Mouse (Mus musculus): ENCODE data around the gene Dnmt3l. TPM values are rescaled to one million over a fixed set of nuclear protein-coding genes. Genes with fewer than 3 reads are reported as not detected.
"Not testable (repeated sequence)": the region's sequence is repeated elsewhere in the genome, so short reads cannot be mapped to it uniquely, and the experiment has no call there.

Dnmt3l gene
- polyA plus RNA-seq, 1 experiment from 2014 or later: not detected

GRCm38 (mm10) chr10:78019984-78020383 lies 21.8 kb upstream of the Dnmt3l start:
- H3K4me3 ChIP-seq (ENCODE audit: low read depth, low read length); H3K36me3 ChIP-seq (ENCODE audit: control insufficient read depth, insufficient read depth); H3K27me3 ChIP-seq (ENCODE audit: control insufficient read depth, insufficient read depth, low read depth, low read length); H3K27ac ChIP-seq (ENCODE audit: low read length); H3K4me1 ChIP-seq (ENCODE audit: control insufficient read depth, low read depth, low read length); H3K4me2 ChIP-seq (ENCODE audit: low read depth, low read length); H3K9ac ChIP-seq (ENCODE audit: low read depth, low read length); H3K9me3 ChIP-seq (replicated peaks; ENCODE audit: control insufficient read depth, low read length); ATAC-seq (ENCODE audit: low read depth): not testable (repeated sequence)
- 90% methylated on average over 6 of the region's 11 CpGs for WGBS (ENCODE audit: insufficient replicate concordance)

- not testable (repeated sequence) for H3K9me3 ChIP-seq (replicated peaks; ENCODE audit: control insufficient read depth, low read length); H3K27ac ChIP-seq (ENCODE audit: low read length); H3K36me3 ChIP-seq (ENCODE audit: control insufficient read depth, insufficient read depth); H3K9ac ChIP-seq (ENCODE audit: low read depth, low read length); H3K4me3 ChIP-seq (ENCODE audit: low read depth, low read length); H3K4me2 ChIP-seq (ENCODE audit: low read depth, low read length); H3K27me3 ChIP-seq (ENCODE audit: control insufficient read depth, insufficient read depth, low read depth, low read length); H3K4me1 ChIP-seq (ENCODE audit: control insufficient read depth, low read depth, low read length); ATAC-seq (ENCODE audit: low read depth)
- WGBS (ENCODE audit: insufficient replicate concordance): 49% methylated on average over 6 of the region's 8 CpGs
These were observed 16.3 kb upstream of the Dnmt3l start for GRCm38 (mm10) chr10:78025453-78025852.

- Histone ChIP-seq H3K36me3 (ENCODE audit: control insufficient read depth, insufficient read depth) (no peaks in the 10 kb centered on the region), H3K27ac (ENCODE audit: low read length) (no peak overlapping the region), H3K9me3 (replicated peaks; ENCODE audit: control insufficient read depth, low read length) (no peaks in the 10 kb centered on the region), H3K4me1 (ENCODE audit: control insufficient read depth, low read depth, low read length) (no peaks in the 10 kb centered on the region), H3K9ac (ENCODE audit: low read depth, low read length) (no peak overlapping the region), H3K27me3 (ENCODE audit: control insufficient read depth, insufficient read depth, low read depth, low read length) (no peaks in the 10 kb centered on the region), H3K4me3 (ENCODE audit: low read depth, low read length) (no peak overlapping the region), H3K4me2 (ENCODE audit: low read depth, low read length) (no peak overlapping the region)
- 5% methylated on average over 5 of the region's 5 CpGs for WGBS (ENCODE audit: insufficient replicate concordance)
- peak; percentile 41; the same call in 1 of the 2 replicates for ATAC-seq (ENCODE audit: low read depth)
These were observed 13.6 kb upstream of the Dnmt3l start for GRCm38 (mm10) chr10:78028129-78028528.

- Histone ChIP-seq H3K36me3 (ENCODE audit: control insufficient read depth, insufficient read depth) (no peaks in the 10 kb centered on the region), H3K27me3 (ENCODE audit: control insufficient read depth, insufficient read depth, low read depth, low read length) (no peaks in the 10 kb centered on the region), H3K4me2 (ENCODE audit: low read depth, low read length) (no peak overlapping the region), H3K27ac (ENCODE audit: low read length) (no peak overlapping the region), H3K4me1 (ENCODE audit: control insufficient read depth, low read depth, low read length) (no peaks in the 10 kb centered on the region), H3K9me3 (replicated peaks; ENCODE audit: control insufficient read depth, low read length) (no peaks in the 10 kb centered on the region), H3K9ac (ENCODE audit: low read depth, low read length) (no peak overlapping the region), H3K4me3 (ENCODE audit: low read depth, low read length) (no peak overlapping the region)
- ATAC-seq (ENCODE audit: low read depth): no peak
- WGBS (ENCODE audit: insufficient replicate concordance): 74% methylated on average over 1 of the region's 1 CpGs
These were observed 12.7 kb upstream of the Dnmt3l start for GRCm38 (mm10) chr10:78029080-78029479.

DNA sequence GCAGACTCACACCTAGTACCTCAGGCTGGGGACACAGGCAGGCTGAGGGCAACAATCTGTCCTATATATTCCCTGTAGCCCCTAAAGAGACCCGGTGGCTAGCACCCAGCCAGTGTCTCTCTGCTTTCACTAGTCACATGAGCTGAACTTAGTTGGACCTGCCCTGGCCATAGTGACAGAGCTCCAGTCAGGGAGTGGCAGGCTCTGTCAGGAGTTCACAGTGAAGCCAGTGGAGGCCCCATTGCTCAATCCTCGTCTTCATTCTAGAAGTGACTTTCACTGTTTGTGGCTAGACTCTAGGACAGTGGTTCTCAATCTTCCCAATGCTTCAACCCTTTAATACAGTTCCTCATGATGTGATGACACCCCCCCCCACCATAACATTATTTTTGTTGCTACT lies 9.8 kb upstream of the Dnmt3l start:
- Histone ChIP-seq H3K27me3 (ENCODE audit: control insufficient read depth, insufficient read depth, low read depth, low read length) (no peaks in the 10 kb centered on the region), H3K27ac (ENCODE audit: low read length) (no peak overlapping the region), H3K9ac (ENCODE audit: low read depth, low read length) (no peak overlapping the region), H3K9me3 (replicated peaks; ENCODE audit: control insufficient read depth, low read length) (no peaks in the 10 kb centered on the region), H3K4me1 (ENCODE audit: control insufficient read depth, low read depth, low read length) (no peaks in the 10 kb centered on the region), H3K4me3 (ENCODE audit: low read depth, low read length) (no peak overlapping the region), H3K4me2 (ENCODE audit: low read depth, low read length) (no peak overlapping the region), H3K36me3 (ENCODE audit: control insufficient read depth, insufficient read depth) (no peaks in the 10 kb centered on the region)
- 42% methylated on average over 2 of the region's 2 CpGs for WGBS (ENCODE audit: insufficient replicate concordance)
- ATAC-seq (ENCODE audit: low read depth): no peak

GRCm38 (mm10) chr10:78037139-78037538 lies 4.6 kb upstream of the Dnmt3l start:
- H3K4me1 ChIP-seq (ENCODE audit: control insufficient read depth, low read depth, low read length): no peaks in the 10 kb centered on the region
- ATAC-seq (ENCODE audit: low read depth): no peak
- no peaks in the 10 kb centered on the region for H3K9me3 ChIP-seq (replicated peaks; ENCODE audit: control insufficient read depth, low read length)
- no peak overlapping the region for H3K4me3 ChIP-seq (ENCODE audit: low read depth, low read length)
- no peaks in the 10 kb centered on the region; the same call in 1 of the 2 replicates for H3K27me3 ChIP-seq (ENCODE audit: control insufficient read depth, insufficient read depth, low read depth, low read length)
- WGBS (ENCODE audit: insufficient replicate concordance): 57% methylated on average over 4 of the region's 4 CpGs
- H3K27ac ChIP-seq (ENCODE audit: low read length): no peak overlapping the region
- no peak overlapping the region for H3K4me2 ChIP-seq (ENCODE audit: low read depth, low read length)
- H3K36me3 ChIP-seq (ENCODE audit: control insufficient read depth, insufficient read depth): no peaks in the 10 kb centered on the region
- no peak overlapping the region for H3K9ac ChIP-seq (ENCODE audit: low read depth, low read length)

- Histone ChIP-seq H3K4me2 (ENCODE audit: low read depth, low read length) (no peak overlapping the region), H3K9me3 (replicated peaks; ENCODE audit: control insufficient read depth, low read length) (no peaks in the 10 kb centered on the region), H3K27me3 (ENCODE audit: control insufficient read depth, insufficient read depth, low read depth, low read length) (no peaks in the 10 kb centered on the region; the same call in 1 of the 2 replicates), H3K36me3 (ENCODE audit: control insufficient read depth, insufficient read depth) (no peaks in the 10 kb centered on the region), H3K27ac (ENCODE audit: low read length) (no peak overlapping the region), H3K4me1 (ENCODE audit: control insufficient read depth, low read depth, low read length) (no peaks in the 10 kb centered on the region; the same call in 1 of the 2 replicates), H3K4me3 (ENCODE audit: low read depth, low read length) (no peak overlapping the region), H3K9ac (ENCODE audit: low read depth, low read length) (no peak overlapping the region)
- ATAC-seq (ENCODE audit: low read depth): no peak
- 43% methylated on average over 7 of the region's 7 CpGs for WGBS (ENCODE audit: insufficient replicate concordance)
These were observed 349 bp downstream of the Dnmt3l start for GRCm38 (mm10) chr10:78042096-78042495.

DNA sequence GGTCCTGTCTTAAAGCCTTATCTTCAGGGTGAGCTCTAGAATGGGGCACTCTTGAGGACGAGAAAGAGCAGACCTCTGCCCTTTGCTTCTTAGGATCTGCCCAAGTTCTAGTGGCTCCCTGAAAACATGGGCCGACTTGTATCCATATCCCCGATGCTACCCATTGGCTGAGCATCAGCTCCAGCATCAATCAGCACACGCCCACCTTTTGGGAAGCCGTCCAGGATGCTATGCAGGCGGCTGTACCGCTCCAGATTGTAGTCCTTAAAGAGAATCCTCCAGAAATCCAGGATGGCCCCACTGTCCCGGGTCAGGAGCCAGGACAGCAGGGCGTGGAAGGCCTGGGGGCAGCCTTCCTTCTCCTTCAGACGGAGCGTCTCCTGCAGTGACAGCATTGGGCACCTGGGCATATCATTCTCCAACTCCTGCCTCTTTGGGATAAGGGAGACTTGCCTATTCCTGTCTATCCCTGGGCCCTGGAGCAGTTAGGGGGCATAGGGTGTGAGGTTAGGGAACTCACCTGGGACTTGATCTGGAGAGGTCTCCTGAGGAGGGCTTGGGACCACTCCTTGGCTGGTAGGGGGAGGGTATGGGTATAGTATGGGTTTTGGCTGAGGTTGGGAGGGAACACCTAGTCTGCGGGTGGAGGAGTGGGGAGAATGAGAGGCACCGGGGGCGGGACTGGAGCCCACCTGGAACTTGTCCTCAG lies 1.1 kb downstream of the Dnmt3l start:
- H3K4me2 ChIP-seq (ENCODE audit: low read depth, low read length): no peak overlapping the region
- H3K36me3 ChIP-seq (ENCODE audit: control insufficient read depth, insufficient read depth): no peaks in the 10 kb centered on the region
- ATAC-seq (ENCODE audit: low read depth): no peak
- H3K4me3 ChIP-seq (ENCODE audit: low read depth, low read length): no peak overlapping the region
- no peaks in the 10 kb centered on the region; the same call in 1 of the 2 replicates for H3K4me1 ChIP-seq (ENCODE audit: control insufficient read depth, low read depth, low read length)
- no peaks in the 10 kb centered on the region for H3K9me3 ChIP-seq (replicated peaks; ENCODE audit: control insufficient read depth, low read length)
- 53% methylated on average over 14 of the region's 14 CpGs for WGBS (ENCODE audit: insufficient replicate concordance)
- H3K9ac ChIP-seq (ENCODE audit: low read depth, low read length): no peak overlapping the region
- no peaks in the 10 kb centered on the region; the same call in 1 of the 2 replicates for H3K27me3 ChIP-seq (ENCODE audit: control insufficient read depth, insufficient read depth, low read depth, low read length)
- H3K27ac ChIP-seq (ENCODE audit: low read length): no peak overlapping the region

GRCm38 (mm10) chr10:78043406-78043836 lies 1.7 kb downstream of the Dnmt3l start, which contains the start of gene Aire:
Aire (minus strand) TSS chr10:78043610.
- ATAC-seq (ENCODE audit: low read depth): 0 out of 2 replicates have a peak, but pooled peaks have one; percentile 13
- no peak within 1 kb of the TSS for H3K27ac ChIP-seq (ENCODE audit: low read length)
- no peaks in the 10 kb centered on the region; the same call in 1 of the 2 replicates for H3K27me3 ChIP-seq (ENCODE audit: control insufficient read depth, insufficient read depth, low read depth, low read length)
- no peaks in the 10 kb centered on the region for H3K9me3 ChIP-seq (replicated peaks; ENCODE audit: control insufficient read depth, low read length)
- no peaks in the 10 kb centered on the region; the same call in 1 of the 2 replicates for H3K4me1 ChIP-seq (ENCODE audit: control insufficient read depth, low read depth, low read length)
- H3K4me2 ChIP-seq (ENCODE audit: low read depth, low read length): peak within 1 kb of the TSS; percentile 48; the same call in 1 of the 2 replicates
- H3K9ac ChIP-seq (ENCODE audit: low read depth, low read length): no peak within 1 kb of the TSS
- 2% methylated on average over 27 of the region's 27 CpGs for WGBS (ENCODE audit: insufficient replicate concordance)
- H3K4me3 ChIP-seq (ENCODE audit: low read depth, low read length): no peak within 1 kb of the TSS; the same call in 1 of the 2 replicates
- H3K36me3 ChIP-seq (ENCODE audit: control insufficient read depth, insufficient read depth): no peaks in the 10 kb centered on the region
